Mouse (Mus musculus): ENCODE measurements around the gene Trim16. TPM values are rescaled to one million over a fixed set of nuclear protein-coding genes. Genes with fewer than 3 reads are reported as not detected.

Gene Trim16
- polyA plus RNA-seq, 1 experiment from 2014 or later: 2.7 TPM

GRCm38 (mm10) chr11:62846961-62847654 lies 27.1 kb downstream of the Trim16 start, which contains the start of gene Fbxw10:
TSS of gene Fbxw10 (plus strand) at chr11:62847069.
- H3K9ac ChIP-seq (ENCODE audit: low read length): peak within 1 kb of the TSS; percentile 37; the same call in 1 of the 2 replicates
- H3K4me3 ChIP-seq (ENCODE audit: low read depth, low read length): no peak within 1 kb of the TSS
- ATAC-seq: no peak
- peak within 1 kb of the TSS; percentile 32; the same call in 1 of the 2 replicates for H3K4me2 ChIP-seq (ENCODE audit: low read length)
- no peaks in the 10 kb centered on the region for H3K4me1 ChIP-seq (ENCODE audit: control insufficient read depth, insufficient read depth, low read length)
- DNase-seq (ENCODE audit: low spot score): peak; percentile 70
- H3K27me3 ChIP-seq (replicated peaks; ENCODE audit: control insufficient read depth, insufficient read depth, low read length): no peaks in the 10 kb centered on the region
- no peaks in the 10 kb centered on the region for H3K36me3 ChIP-seq (ENCODE audit: control insufficient read depth, insufficient read depth, low read length)
- H3K9me3 ChIP-seq (replicated peaks; ENCODE audit: control insufficient read depth, low read length): no peaks in the 10 kb centered on the region
- 31% methylated on average over 12 of the region's 12 CpGs for WGBS
- no peak within 1 kb of the TSS for H3K27ac ChIP-seq (ENCODE audit: low read depth, low read length)

- no peaks in the 10 kb centered on the region for H3K4me1 ChIP-seq (ENCODE audit: control insufficient read depth, insufficient read depth, low read length)
- H3K4me2 ChIP-seq (ENCODE audit: low read length): no peak overlapping the region
- H3K27ac ChIP-seq (ENCODE audit: low read depth, low read length): no peak overlapping the region
- WGBS: 68% methylated on average over 4 of the region's 4 CpGs
- H3K9me3 ChIP-seq (replicated peaks; ENCODE audit: control insufficient read depth, low read length): no peaks in the 10 kb centered on the region
- DNase-seq (ENCODE audit: low spot score) (no peak), ATAC-seq (no peak)
- H3K9ac ChIP-seq (ENCODE audit: low read length): no peak overlapping the region
- H3K27me3 ChIP-seq (replicated peaks; ENCODE audit: control insufficient read depth, insufficient read depth, low read length): no peaks in the 10 kb centered on the region
- H3K36me3 ChIP-seq (ENCODE audit: control insufficient read depth, insufficient read depth, low read length): no peaks in the 10 kb centered on the region
- no peak overlapping the region for H3K4me3 ChIP-seq (ENCODE audit: low read depth, low read length)
Observed at GRCm38 (mm10) chr11:62847655-62848191, 27.7 kb downstream of the Trim16 start.

- Histone ChIP-seq H3K4me1 (ENCODE audit: control insufficient read depth, insufficient read depth, low read length) (no peaks in the 10 kb centered on the region), H3K9ac (ENCODE audit: low read length) (no peak overlapping the region), H3K27me3 (replicated peaks; ENCODE audit: control insufficient read depth, insufficient read depth, low read length) (no peaks in the 10 kb centered on the region), H3K9me3 (replicated peaks; ENCODE audit: control insufficient read depth, low read length) (no peaks in the 10 kb centered on the region), H3K27ac (ENCODE audit: low read depth, low read length) (no peak overlapping the region), H3K4me2 (ENCODE audit: low read length) (no peak overlapping the region), H3K36me3 (ENCODE audit: control insufficient read depth, insufficient read depth, low read length) (no peaks in the 10 kb centered on the region), H3K4me3 (ENCODE audit: low read depth, low read length) (no peak overlapping the region)
- WGBS: 38% methylated on average over 2 of the region's 2 CpGs
- ATAC-seq (no peak), DNase-seq (ENCODE audit: low spot score) (no peak)
Observed at GRCm38 (mm10) chr11:62848301-62848700, 28.3 kb downstream of the Trim16 start.

DNA sequence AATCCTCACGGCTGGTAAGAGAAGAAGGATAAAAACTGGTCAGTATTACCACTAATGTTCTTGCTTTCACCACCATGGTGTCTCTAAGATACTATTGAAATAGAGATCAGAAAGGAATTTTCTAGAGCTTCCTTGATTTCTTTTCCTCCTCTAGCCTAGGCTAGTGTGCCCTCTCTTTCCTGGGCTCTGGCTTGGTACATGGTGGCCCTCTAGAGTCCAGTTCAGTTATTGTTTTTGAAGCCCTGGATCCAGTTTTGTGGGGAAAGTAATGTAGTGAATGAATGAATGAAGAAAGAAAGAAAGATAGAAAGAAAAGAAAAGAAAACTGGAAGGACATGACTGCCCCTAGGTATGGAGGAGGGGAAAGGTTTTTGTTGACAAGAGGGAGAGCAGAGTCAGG lies 31.2 kb downstream of the Trim16 start:
- H3K4me2 ChIP-seq (ENCODE audit: low read length): no peak overlapping the region
- H3K27me3 ChIP-seq (replicated peaks; ENCODE audit: control insufficient read depth, insufficient read depth, low read length): no peaks in the 10 kb centered on the region
- no peak overlapping the region for H3K27ac ChIP-seq (ENCODE audit: low read depth, low read length)
- H3K9ac ChIP-seq (ENCODE audit: low read length): no peak overlapping the region
- no peaks in the 10 kb centered on the region for H3K36me3 ChIP-seq (ENCODE audit: control insufficient read depth, insufficient read depth, low read length)
- H3K9me3 ChIP-seq (replicated peaks; ENCODE audit: control insufficient read depth, low read length): no peaks in the 10 kb centered on the region
- DNase-seq (ENCODE audit: low spot score) (no peak), ATAC-seq (no peak)
- 77% methylated on average over 1 of the region's 1 CpGs for WGBS
- H3K4me1 ChIP-seq (ENCODE audit: control insufficient read depth, insufficient read depth, low read length): no peaks in the 10 kb centered on the region
- no peak overlapping the region for H3K4me3 ChIP-seq (ENCODE audit: low read depth, low read length)

GRCm38 (mm10) chr11:62853334-62853733 lies 33.3 kb downstream of the Trim16 start:
- H3K4me1 ChIP-seq (ENCODE audit: control insufficient read depth, insufficient read depth, low read length): no peaks in the 10 kb centered on the region
- DNase-seq (ENCODE audit: low spot score) (no peak), ATAC-seq (no peak)
- H3K9ac ChIP-seq (ENCODE audit: low read length): no peak overlapping the region
- H3K9me3 ChIP-seq (replicated peaks; ENCODE audit: control insufficient read depth, low read length): no peaks in the 10 kb centered on the region
- H3K4me3 ChIP-seq (ENCODE audit: low read depth, low read length): no peak overlapping the region
- H3K4me2 ChIP-seq (ENCODE audit: low read length): no peak overlapping the region
- WGBS: 91% methylated on average over 6 of the region's 6 CpGs
- H3K27me3 ChIP-seq (replicated peaks; ENCODE audit: control insufficient read depth, insufficient read depth, low read length): no peaks in the 10 kb centered on the region
- no peak overlapping the region for H3K27ac ChIP-seq (ENCODE audit: low read depth, low read length)
- no peaks in the 10 kb centered on the region for H3K36me3 ChIP-seq (ENCODE audit: control insufficient read depth, insufficient read depth, low read length)

DNA sequence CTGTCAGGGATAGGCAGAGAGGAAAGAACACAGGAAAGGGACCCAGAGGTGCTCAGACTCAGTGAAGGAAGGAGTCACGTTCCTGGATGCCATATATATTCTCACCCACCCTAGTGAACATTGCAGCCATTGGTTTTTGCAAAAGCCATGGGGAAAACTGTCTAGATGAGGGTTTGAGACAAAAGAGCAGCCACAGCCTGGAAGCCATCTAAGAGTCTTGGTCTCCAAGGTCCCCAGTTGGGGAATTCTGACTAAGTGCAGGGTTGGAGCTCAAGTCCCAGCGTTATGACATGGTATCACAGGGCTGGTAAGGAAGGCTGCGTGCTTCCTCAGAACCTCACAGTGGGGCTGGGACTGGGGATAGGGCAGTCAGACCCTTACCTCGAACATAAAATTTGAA lies 45.5 kb downstream of the Trim16 start:
- Histone ChIP-seq H3K9ac (ENCODE audit: low read length) (no peak overlapping the region), H3K36me3 (ENCODE audit: control insufficient read depth, insufficient read depth, low read length) (no peaks in the 10 kb centered on the region), H3K9me3 (replicated peaks; ENCODE audit: control insufficient read depth, low read length) (no peaks in the 10 kb centered on the region), H3K27me3 (replicated peaks; ENCODE audit: control insufficient read depth, insufficient read depth, low read length) (no peaks in the 10 kb centered on the region), H3K27ac (ENCODE audit: low read depth, low read length) (no peak overlapping the region), H3K4me2 (ENCODE audit: low read length) (no peak overlapping the region), H3K4me1 (ENCODE audit: control insufficient read depth, insufficient read depth, low read length) (no peaks in the 10 kb centered on the region), H3K4me3 (ENCODE audit: low read depth, low read length) (no peak overlapping the region)
- 76% methylated on average over 4 of the region's 4 CpGs for WGBS
- DNase-seq (ENCODE audit: low spot score) (no peak), ATAC-seq (no peak)

GRCm38 (mm10) chr11:62866685-62867084 lies 46.7 kb downstream of the Trim16 start:
- H3K4me3 ChIP-seq (ENCODE audit: low read depth, low read length): no peak overlapping the region
- ATAC-seq (no peak), DNase-seq (ENCODE audit: low spot score) (no peak)
- H3K4me2 ChIP-seq (ENCODE audit: low read length): no peak overlapping the region
- no peaks in the 10 kb centered on the region for H3K9me3 ChIP-seq (replicated peaks; ENCODE audit: control insufficient read depth, low read length)
- no peaks in the 10 kb centered on the region for H3K4me1 ChIP-seq (ENCODE audit: control insufficient read depth, insufficient read depth, low read length)
- no peak overlapping the region for H3K27ac ChIP-seq (ENCODE audit: low read depth, low read length)
- H3K27me3 ChIP-seq (replicated peaks; ENCODE audit: control insufficient read depth, insufficient read depth, low read length): no peaks in the 10 kb centered on the region
- WGBS: 85% methylated on average over 7 of the region's 7 CpGs
- no peaks in the 10 kb centered on the region for H3K36me3 ChIP-seq (ENCODE audit: control insufficient read depth, insufficient read depth, low read length)
- H3K9ac ChIP-seq (ENCODE audit: low read length): no peak overlapping the region

DNA sequence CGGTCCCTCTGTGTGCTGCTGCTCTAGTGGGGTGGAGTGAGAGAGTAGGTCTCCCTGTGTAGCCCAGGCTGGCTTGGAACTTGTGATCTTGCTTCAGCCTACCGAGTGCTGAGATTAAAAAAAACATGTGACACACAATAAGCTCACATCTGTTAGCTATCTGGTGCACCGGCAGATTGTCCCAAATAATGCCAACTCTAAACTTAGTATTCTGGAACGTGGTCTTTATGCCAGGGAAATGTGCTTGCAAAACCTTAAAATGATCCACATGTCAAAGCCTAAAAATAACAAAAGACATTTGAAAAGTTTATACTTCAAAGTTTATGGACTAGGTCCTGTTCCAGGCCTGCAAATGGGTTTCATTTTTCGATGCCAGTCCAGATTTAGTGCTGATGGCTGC lies 49.2 kb downstream of the Trim16 start:
- WGBS: 88% methylated on average over 5 of the region's 5 CpGs
- no peak overlapping the region for H3K4me2 ChIP-seq (ENCODE audit: low read length)
- no peak overlapping the region for H3K4me3 ChIP-seq (ENCODE audit: low read depth, low read length)
- H3K36me3 ChIP-seq (ENCODE audit: control insufficient read depth, insufficient read depth, low read length): no peaks in the 10 kb centered on the region
- H3K9ac ChIP-seq (ENCODE audit: low read length): no peak overlapping the region
- no peak for ATAC-seq
- no peak overlapping the region for H3K27ac ChIP-seq (ENCODE audit: low read depth, low read length)
- no peaks in the 10 kb centered on the region for H3K4me1 ChIP-seq (ENCODE audit: control insufficient read depth, insufficient read depth, low read length)
- H3K9me3 ChIP-seq (replicated peaks; ENCODE audit: control insufficient read depth, low read length): no peaks in the 10 kb centered on the region
- DNase-seq (ENCODE audit: low spot score): no peak
- H3K27me3 ChIP-seq (replicated peaks; ENCODE audit: control insufficient read depth, insufficient read depth, low read length): no peaks in the 10 kb centered on the region

GRCm38 (mm10) chr11:62869715-62870371 lies 49.8 kb downstream of the Trim16 start:
- DNase-seq (ENCODE audit: low spot score) (no peak), ATAC-seq (no peak)
- no peaks in the 10 kb centered on the region for H3K9me3 ChIP-seq (replicated peaks; ENCODE audit: control insufficient read depth, low read length)
- no peak overlapping the region for H3K4me3 ChIP-seq (ENCODE audit: low read depth, low read length)
- no peaks in the 10 kb centered on the region for H3K36me3 ChIP-seq (ENCODE audit: control insufficient read depth, insufficient read depth, low read length)
- H3K4me1 ChIP-seq (ENCODE audit: control insufficient read depth, insufficient read depth, low read length): no peaks in the 10 kb centered on the region
- H3K27me3 ChIP-seq (replicated peaks; ENCODE audit: control insufficient read depth, insufficient read depth, low read length): no peaks in the 10 kb centered on the region
- H3K9ac ChIP-seq (ENCODE audit: low read length): no peak overlapping the region
- H3K4me2 ChIP-seq (ENCODE audit: low read length): no peak overlapping the region
- no peak overlapping the region for H3K27ac ChIP-seq (ENCODE audit: low read depth, low read length)
- 83% methylated on average over 8 of the region's 8 CpGs for WGBS

Data from forebrain, embryonic 14.5 days (tissue).